Mouse (Mus musculus) ES-Bruce4 (cell line): ENCODE results near the gene Ankrd11. TPM values are rescaled to one million over a fixed set of nuclear protein-coding genes. Genes with fewer than 3 reads are reported as not detected.

Experiments used
- H3K27ac ChIP-seq: 2 replicates; pipeline ENCODE4 v1.5.1; 2012; ENCODE audit warnings: low read length, inconsistent platforms; ENCODE audit not compliant: insufficient read depth
- H3K27me3 ChIP-seq: 2 replicates; pipeline ENCODE4 v1.6.1; 2012; ENCODE audit warnings: mild to moderate bottlenecking, low read length, inconsistent platforms; ENCODE audit not compliant: control insufficient read depth, poor library complexity, insufficient read depth, severe bottlenecking
- H3K36me3 ChIP-seq: 2 replicates; pipeline ENCODE4 v1.6.1; 2012; ENCODE audit warnings: inconsistent platforms, mild to moderate bottlenecking, low read length, moderate library complexity; ENCODE audit not compliant: control insufficient read depth, poor library complexity, insufficient read depth, severe bottlenecking
- H3K4me1 ChIP-seq: one replicate; pipeline ENCODE4 v1.8.1; 2011; ENCODE audit warnings: low read length; ENCODE audit not compliant: control insufficient read depth, insufficient read depth
- H3K4me3 ChIP-seq: 2 replicates; pipeline ENCODE4 v1.5.1; 2011; ENCODE audit warnings: low read depth, mild to moderate bottlenecking, low read length
- H3K9ac ChIP-seq: 2 replicates; pipeline ENCODE4 v1.6.1; 2012; ENCODE audit warnings: low read depth, mild to moderate bottlenecking, inconsistent platforms; ENCODE audit not compliant: poor library complexity, severe bottlenecking
- H3K9me3 ChIP-seq: replicated peaks from 2 replicates; pipeline ENCODE4 v1.6.1; 2012; ENCODE audit warnings: mild to moderate bottlenecking, low read length, inconsistent platforms; ENCODE audit not compliant: control insufficient read depth, poor library complexity, insufficient read depth, severe bottlenecking
- CTCF ChIP-seq: IDR thresholded peaks from one replicate; pipeline ENCODE4 v1.8.1; 2011; ENCODE audit warnings: low read depth, low read length
- EP300 ChIP-seq: IDR thresholded peaks from 2 replicates; pipeline ENCODE4 v1.6.1; 2011; ENCODE audit warnings: low read depth, low read length; ENCODE audit not compliant: insufficient read depth
- POLR2A ChIP-seq: IDR thresholded peaks from one replicate; pipeline ENCODE4 v1.8.1; 2011; ENCODE audit warnings: low read length; ENCODE audit not compliant: insufficient read depth
- polyA plus RNA-seq: library from polyadenylated mRNA; stranded (reverse); fragments of >200 nt; gene quantifications from 2 replicates; pipeline ENCODE4 v1.2.4, GENCODE M21; 2011; ENCODE audit warnings: low read depth; ENCODE audit not compliant: missing spikeins, insufficient read depth, insufficient read length

Gene Ankrd11
- polyA plus RNA-seq, 1 experiment = 148 TPM

- H3K27ac ChIP-seq = no peak overlapping the region
- peaks cover 8% of the 10 kb centered on the region for H3K4me1 ChIP-seq
- no peak overlapping the region for H3K4me3 ChIP-seq
- no peaks in the 10 kb centered on the region; the same call in none of the 2 replicates for H3K36me3 ChIP-seq
- no peaks in the 10 kb centered on the region for H3K27me3 ChIP-seq
- H3K9ac ChIP-seq = no peak overlapping the region
- no peak for TF ChIP-seq EP300
- TF ChIP-seq CTCF = no peak
- TF ChIP-seq POLR2A = no peak
- H3K9me3 ChIP-seq = no peaks in the 10 kb centered on the region
Observed at GRCm38 (mm10) chr8:122979424-122979823, 62.7 kb downstream of the Ankrd11 start.

GRCm38 (mm10) chr8:122976046-122976445, 66.0 kb downstream of the Ankrd11 start:
- no peaks in the 10 kb centered on the region for H3K27me3 ChIP-seq
- no peak overlapping the region for H3K9ac ChIP-seq
- no peak for TF ChIP-seq POLR2A
- TF ChIP-seq CTCF = no peak
- no peak for TF ChIP-seq EP300
- no peak overlapping the region for H3K27ac ChIP-seq
- H3K4me3 ChIP-seq = no peak overlapping the region
- H3K36me3 ChIP-seq = peaks cover 11% of the 10 kb centered on the region
- H3K4me1 ChIP-seq = peaks cover 6% of the 10 kb centered on the region
- H3K9me3 ChIP-seq = no peaks in the 10 kb centered on the region

GRCm38 (mm10) chr8:122969964-122970620, 72.0 kb downstream of the Ankrd11 start:
- Histone ChIP-seq H3K4me1 (no peaks in the 10 kb centered on the region), H3K4me3 (no peak overlapping the region), H3K27ac (peak overlapping the region; percentile 31), H3K9ac (0 out of 2 replicates have a peak overlapping the region, but pooled peaks have one; percentile 35), H3K36me3 (peaks cover 29% of the 10 kb centered on the region), H3K27me3 (no peaks in the 10 kb centered on the region), H3K9me3 (no peaks in the 10 kb centered on the region)
- no peak for TF ChIP-seq CTCF
- no peak for TF ChIP-seq POLR2A
- no peak for TF ChIP-seq EP300

- no peak overlapping the region for H3K9ac ChIP-seq
- no peak overlapping the region for H3K27ac ChIP-seq
- no peaks in the 10 kb centered on the region for H3K27me3 ChIP-seq
- peaks cover 28% of the 10 kb centered on the region for H3K36me3 ChIP-seq
- TF ChIP-seq EP300 = no peak
- no peak for TF ChIP-seq CTCF
- no peak for TF ChIP-seq POLR2A
- no peaks in the 10 kb centered on the region for H3K9me3 ChIP-seq
- H3K4me3 ChIP-seq = no peak overlapping the region
- H3K4me1 ChIP-seq = peaks cover 2% of the 10 kb centered on the region
Observed at GRCm38 (mm10) chr8:122968145-122968544, 73.9 kb downstream of the Ankrd11 start.

- H3K4me1 ChIP-seq = peaks cover 6% of the 10 kb centered on the region
- TF ChIP-seq EP300 (no peak), CTCF (no peak), POLR2A (no peak)
- no peak overlapping the region for H3K27ac ChIP-seq
- no peaks in the 10 kb centered on the region for H3K9me3 ChIP-seq
- H3K4me3 ChIP-seq = no peak overlapping the region
- H3K27me3 ChIP-seq = no peaks in the 10 kb centered on the region
- peaks cover 27% of the 10 kb centered on the region for H3K36me3 ChIP-seq
- H3K9ac ChIP-seq = no peak overlapping the region
Observed at GRCm38 (mm10) chr8:122966638-122967037, 75.4 kb downstream of the Ankrd11 start.

- peaks cover 8% of the 10 kb centered on the region for H3K36me3 ChIP-seq
- TF ChIP-seq POLR2A (no peak), EP300 (no peak), CTCF (no peak)
- H3K4me1 ChIP-seq = peaks cover 14% of the 10 kb centered on the region
- H3K27ac ChIP-seq = no peak overlapping the region; the same call in 1 of the 2 replicates
- H3K4me3 ChIP-seq = no peak overlapping the region
- no peaks in the 10 kb centered on the region for H3K27me3 ChIP-seq
- no peak overlapping the region for H3K9ac ChIP-seq
- H3K9me3 ChIP-seq = no peaks in the 10 kb centered on the region
Observed at GRCm38 (mm10) chr8:122962046-122962445, 80.0 kb downstream of the Ankrd11 start.
